Mouse (Mus musculus) forebrain, embryonic 10.5 days (tissue): ENCODE data around the gene Mfap2. TPM values are rescaled to one million over a fixed set of nuclear protein-coding genes. Genes with fewer than 3 reads are reported as not detected.

Source experiments
- DNase-seq: peaks from one replicate; pipeline ENCODE4 v3.0.0-alpha.2; 2017; ENCODE audit warnings: low spot score; ENCODE audit errors: extremely low spot score
- H3K27ac ChIP-seq: fragments of 300-500 bp; sonication (generic); 2 replicates; pipeline ENCODE4 v1.5.1; 2016; ENCODE audit warnings: mild to moderate bottlenecking
- H3K27me3 ChIP-seq: fragments of 300-500 bp; sonication (generic); 2 replicates; pipeline ENCODE4 v1.6.1; 2016; ENCODE audit warnings: mild to moderate bottlenecking; ENCODE audit not compliant: poor library complexity, severe bottlenecking
- H3K36me3 ChIP-seq: fragments of 300-500 bp; sonication (generic); replicated peaks from 2 replicates; pipeline ENCODE4 v1.6.1; 2016; ENCODE audit warnings: mild to moderate bottlenecking, moderate library complexity
- H3K4me1 ChIP-seq: fragments of 300-500 bp; sonication (generic); 2 replicates; pipeline ENCODE4 v1.6.1; 2016
- H3K4me3 ChIP-seq: fragments of 300-500 bp; sonication (generic); 2 replicates; pipeline ENCODE4 v1.5.1; 2016; ENCODE audit warnings: mild to moderate bottlenecking, moderate library complexity
- H3K9me3 ChIP-seq: fragments of 300-500 bp; sonication (generic); 2 replicates; pipeline ENCODE4 v1.6.1; 2016; ENCODE audit warnings: mild to moderate bottlenecking, moderate library complexity
- WGBS: fragments of 180-500 bp; shearing (Covaris S2); methylation state at CpG from one replicate; pipeline ENCODE4 v1.1.7; 2016; 5-methylcytosine and 5-hydroxymethylcytosine counted together
- polyA plus RNA-seq: library from polyadenylated mRNA; unstranded; fragments of >200 nt; fragmentation: Nextera tagmentation; extraction: Ambion mirVana; gene quantifications from 2 replicates; pipeline ENCODE4 v1.2.1, GENCODE M21; 2016

Gene Mfap2
- polyA plus RNA-seq, 1 experiment from 2014 or later: 265 TPM

DNA sequence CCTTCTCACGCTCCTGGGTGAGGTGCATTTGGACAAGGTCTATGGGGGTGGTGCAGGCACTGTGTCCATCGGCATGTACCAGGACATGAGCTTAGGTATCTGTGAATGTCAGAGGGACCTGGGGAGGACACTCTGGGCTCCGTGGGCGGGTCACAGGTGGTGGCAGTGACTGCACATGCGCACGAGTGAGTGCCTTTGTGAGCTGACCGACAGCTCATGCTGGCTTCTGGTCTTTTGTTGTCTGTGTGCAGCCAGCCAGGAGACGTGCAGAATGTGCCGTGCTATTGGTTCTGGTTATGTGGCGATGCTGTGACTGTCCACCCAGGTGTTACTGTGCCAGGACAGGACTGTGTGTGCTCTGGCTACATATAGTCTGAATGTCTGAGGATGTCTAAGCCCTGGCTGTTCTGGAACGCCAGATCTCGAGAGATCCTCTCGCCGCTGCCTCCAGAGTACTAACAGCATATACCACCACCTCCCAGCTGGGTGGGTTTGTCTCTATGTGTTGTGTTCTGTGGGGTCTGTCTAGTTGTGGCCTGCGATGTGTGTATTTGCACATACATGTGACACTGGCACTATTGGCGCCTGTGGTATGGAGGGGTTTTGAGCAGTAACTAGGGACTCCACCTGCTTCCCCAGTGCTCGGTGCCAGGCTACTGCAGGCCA, 38.7 kb downstream of the Mfap2 start:
- peaks cover 78% of the 10 kb centered on the region for H3K4me1 ChIP-seq
- H3K36me3 ChIP-seq: peaks cover 61% of the 10 kb centered on the region
- H3K9me3 ChIP-seq: no peaks in the 10 kb centered on the region

DNA sequence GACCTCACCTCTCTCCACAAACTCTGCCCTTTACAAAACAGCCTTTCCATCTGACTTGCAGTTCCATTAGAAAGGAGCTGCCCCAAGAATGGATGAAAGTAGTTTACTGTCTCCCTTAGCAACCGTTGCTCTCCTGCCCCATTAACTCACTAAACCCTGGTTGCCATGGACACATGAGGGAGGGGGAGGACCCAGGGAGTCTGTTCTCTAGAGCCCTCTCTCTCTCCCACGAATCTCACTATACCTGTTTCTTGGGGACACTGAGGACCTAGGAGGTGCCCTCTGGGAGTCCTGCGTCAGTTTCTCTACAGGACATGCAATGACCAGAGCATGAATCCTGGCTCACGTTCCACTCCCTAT, 39.2 kb downstream of the Mfap2 start:
- peak; percentile 86 for DNase-seq
- Histone ChIP-seq H3K36me3 (peaks cover 60% of the 10 kb centered on the region), H3K4me3 (peak overlapping the region; percentile 31), H3K4me1 (peaks cover 83% of the 10 kb centered on the region), H3K27ac (peak overlapping the region; percentile 90), H3K9me3 (no peaks in the 10 kb centered on the region), H3K27me3 (no peaks in the 10 kb centered on the region)
- WGBS: 28% methylated on average over 4 of the region's 4 CpGs

More for the DNA sequence above, 38.7 kb downstream of the Mfap2 start:
- whole genome bisulfite sequencing: 54% methylated on average over 17 of the region's 17 CpGs
- peak; percentile 42 for DNase-seq
- peak overlapping the region; percentile 31 for H3K4me3 ChIP-seq
- no peaks in the 10 kb centered on the region for H3K27me3 ChIP-seq
- H3K27ac ChIP-seq: peak overlapping the region; percentile 90

DNA sequence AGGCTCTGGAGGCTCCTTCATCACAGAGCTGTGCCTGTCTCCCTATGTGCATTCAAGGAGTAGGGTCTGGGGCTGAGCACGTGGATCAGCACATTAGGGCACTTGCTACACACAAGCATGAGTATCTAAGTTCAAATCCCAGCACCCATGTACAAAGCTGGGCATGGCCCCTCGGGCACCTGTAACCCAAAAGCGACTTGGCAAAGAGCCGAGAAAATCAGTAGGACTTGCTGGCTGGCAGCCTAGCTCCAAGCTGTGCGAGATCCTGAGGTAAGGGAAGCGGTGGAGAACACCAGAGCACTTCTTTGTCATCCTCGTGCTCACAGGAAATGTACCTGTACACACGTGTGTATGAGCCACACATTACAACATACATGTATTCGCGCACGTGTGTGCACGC, 42.2 kb downstream of the Mfap2 start:
- H3K36me3 ChIP-seq: peaks cover 66% of the 10 kb centered on the region
- 82% methylated on average over 12 of the region's 12 CpGs for WGBS
- peaks cover 81% of the 10 kb centered on the region for H3K4me1 ChIP-seq
- no peaks in the 10 kb centered on the region for H3K27me3 ChIP-seq
- H3K9me3 ChIP-seq: no peaks in the 10 kb centered on the region
- H3K27ac ChIP-seq: peak overlapping the region; percentile 85
- no peak for DNase-seq
- peak overlapping the region; percentile 35; the same call in 1 of the 2 replicates for H3K4me3 ChIP-seq

DNA sequence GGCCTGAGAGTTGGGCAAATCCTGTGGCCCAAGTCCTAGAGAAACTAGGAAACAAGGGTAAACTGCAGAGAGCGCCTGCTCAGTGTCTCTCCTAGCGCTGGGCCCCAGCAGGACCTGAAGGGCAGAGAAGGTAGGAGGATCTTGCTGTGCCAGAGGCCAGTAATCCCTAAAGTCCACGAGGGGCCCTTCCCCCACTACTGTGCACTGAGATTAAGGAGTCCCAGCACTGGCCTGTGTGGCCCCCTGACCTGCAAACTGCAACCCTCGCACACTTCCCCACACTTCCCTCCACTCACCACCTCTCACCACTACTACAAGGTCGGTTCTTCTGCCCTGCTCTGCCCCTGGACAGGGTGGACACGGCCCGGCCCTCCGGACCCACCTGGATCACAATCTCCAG, 42.9 kb downstream of the Mfap2 start:
- Histone ChIP-seq H3K36me3 (peaks cover 66% of the 10 kb centered on the region), H3K4me1 (peaks cover 74% of the 10 kb centered on the region), H3K27ac (peak overlapping the region; percentile 85), H3K9me3 (no peaks in the 10 kb centered on the region), H3K4me3 (peak overlapping the region; percentile 35), H3K27me3 (no peaks in the 10 kb centered on the region)
- WGBS: 23% methylated on average over 8 of the region's 8 CpGs
- no peak for DNase-seq

DNA sequence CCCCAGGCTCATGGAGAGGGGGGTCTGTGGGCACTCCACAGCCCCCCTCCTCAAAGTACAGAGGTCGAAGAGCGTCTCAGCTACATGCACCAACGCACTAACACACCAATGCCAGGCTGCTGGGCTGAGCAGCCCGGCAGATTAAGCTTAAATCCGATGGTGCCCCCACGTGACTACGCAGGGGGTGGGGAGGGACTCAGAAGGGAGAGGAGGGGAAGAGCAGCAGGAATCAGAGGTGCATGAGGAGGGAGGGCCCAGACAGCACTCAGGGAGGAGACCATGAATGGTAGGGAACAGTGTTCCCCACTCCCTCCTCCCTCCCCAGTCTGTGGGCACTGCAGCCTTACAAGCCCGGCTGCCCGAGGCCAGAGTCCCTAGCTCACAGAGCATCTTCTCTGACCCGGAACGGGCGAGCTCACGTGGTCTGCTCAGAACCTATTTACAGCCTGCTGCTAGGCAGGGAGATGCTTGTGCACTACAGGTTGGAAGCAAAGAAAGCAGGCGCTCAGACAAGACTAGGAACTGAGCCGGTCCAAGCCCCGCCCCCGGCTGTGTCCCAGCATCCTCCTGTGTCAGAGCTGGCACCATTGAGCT, 43.4 kb downstream of the Mfap2 start:
- peak overlapping the region; percentile 35 for H3K4me3 ChIP-seq
- 5% methylated on average over 17 of the region's 17 CpGs for WGBS
- H3K27me3 ChIP-seq: no peaks in the 10 kb centered on the region
- H3K9me3 ChIP-seq: no peaks in the 10 kb centered on the region
- peak; percentile 61 for DNase-seq
- peaks cover 63% of the 10 kb centered on the region for H3K36me3 ChIP-seq
- peaks cover 70% of the 10 kb centered on the region for H3K4me1 ChIP-seq
- H3K27ac ChIP-seq: peak overlapping the region; percentile 85

DNA sequence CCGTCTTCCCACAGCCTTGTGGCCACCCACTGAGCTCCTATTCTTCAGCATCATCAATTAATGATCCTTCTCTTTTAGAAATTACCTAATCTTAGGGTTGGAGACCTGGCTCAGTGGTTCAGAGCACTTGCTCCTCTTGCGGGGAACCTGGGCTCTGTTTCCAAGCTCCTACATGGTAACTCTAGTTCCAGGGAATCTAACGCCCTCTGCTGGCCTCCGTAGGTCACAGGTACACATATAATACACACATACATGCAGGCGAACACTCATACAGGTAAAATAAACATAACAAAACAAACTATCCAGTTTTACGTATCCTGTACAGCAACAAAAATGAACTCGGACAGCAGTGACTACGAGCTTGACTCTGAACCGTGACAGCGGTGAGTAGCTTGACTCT, 46.8 kb downstream of the Mfap2 start:
- Histone ChIP-seq H3K4me1 (peaks cover 68% of the 10 kb centered on the region), H3K9me3 (no peaks in the 10 kb centered on the region), H3K27ac (no peak overlapping the region), H3K27me3 (no peaks in the 10 kb centered on the region), H3K36me3 (peaks cover 51% of the 10 kb centered on the region), H3K4me3 (no peak overlapping the region)
- no peak for DNase-seq
- 92% methylated on average over 10 of the region's 10 CpGs for WGBS

DNA sequence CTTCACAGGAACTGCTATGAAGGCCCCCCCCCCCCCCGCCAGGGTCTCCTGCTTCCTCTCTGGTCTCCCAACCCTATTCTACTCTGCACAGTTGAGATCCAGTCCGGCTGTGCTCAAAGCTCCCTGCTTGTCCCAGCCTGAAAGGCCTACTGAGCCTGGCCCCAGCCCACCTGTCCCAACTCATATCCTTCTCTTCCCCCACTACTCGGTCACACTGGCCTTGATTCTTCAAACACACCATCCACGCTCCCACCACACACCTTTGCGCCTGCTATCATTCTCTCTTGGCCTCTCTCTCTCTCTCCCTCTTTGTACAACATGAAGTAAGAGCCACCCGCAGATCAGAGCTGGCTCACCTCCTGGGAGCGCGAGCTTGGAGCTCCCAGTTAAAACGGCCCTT, 48.6 kb downstream of the Mfap2 start:
- 89% methylated on average over 9 of the region's 9 CpGs for WGBS
- Histone ChIP-seq H3K27ac (peak overlapping the region; percentile 51), H3K27me3 (no peaks in the 10 kb centered on the region), H3K36me3 (peaks cover 42% of the 10 kb centered on the region), H3K4me1 (peaks cover 49% of the 10 kb centered on the region), H3K4me3 (peak overlapping the region; percentile 68; the same call in 1 of the 2 replicates), H3K9me3 (no peaks in the 10 kb centered on the region)
- no peak for DNase-seq

DNA sequence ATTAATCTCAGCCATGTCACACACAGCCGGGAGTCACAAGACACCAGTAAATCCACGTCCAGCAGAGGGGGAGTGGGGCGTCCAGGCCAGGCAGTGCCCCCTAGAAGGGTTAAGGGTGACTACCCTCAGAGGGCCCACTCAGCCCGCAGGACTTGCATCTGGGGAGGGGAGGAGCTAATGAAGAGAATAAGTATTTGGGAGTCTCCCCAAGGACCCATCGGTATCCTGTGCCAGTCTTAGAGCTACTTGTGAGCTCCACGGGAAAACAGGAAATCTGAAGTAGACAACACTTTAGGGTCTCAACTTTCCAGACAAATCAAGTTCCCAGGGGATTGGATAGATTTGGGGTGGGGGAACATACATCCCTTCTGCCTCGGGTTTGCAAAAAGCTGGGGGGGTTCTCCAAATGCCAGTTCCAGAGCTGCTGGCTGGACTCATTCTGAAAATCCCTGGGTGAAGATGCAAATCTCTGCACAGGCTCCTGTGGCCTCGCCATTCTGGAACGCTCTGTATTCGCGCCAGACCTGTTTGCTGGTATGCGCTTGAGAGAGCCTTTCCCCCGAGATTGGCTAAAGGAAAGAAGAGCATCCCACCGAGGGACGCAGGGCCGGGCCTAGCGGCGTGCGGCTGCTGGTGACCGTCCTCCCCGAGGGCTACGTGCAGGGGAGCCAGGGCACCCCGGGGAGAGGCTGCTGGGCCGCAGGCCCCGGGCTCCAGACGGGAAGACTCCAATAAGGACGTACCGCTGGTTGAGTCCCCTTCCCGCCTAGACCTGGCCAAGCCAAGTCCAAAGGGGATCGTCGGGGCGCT, 49.6 kb downstream of the Mfap2 start:
- peak; percentile 32 for DNase-seq
- H3K27me3 ChIP-seq: no peaks in the 10 kb centered on the region
- 3% methylated on average over 31 of the region's 32 CpGs for WGBS

DNA sequence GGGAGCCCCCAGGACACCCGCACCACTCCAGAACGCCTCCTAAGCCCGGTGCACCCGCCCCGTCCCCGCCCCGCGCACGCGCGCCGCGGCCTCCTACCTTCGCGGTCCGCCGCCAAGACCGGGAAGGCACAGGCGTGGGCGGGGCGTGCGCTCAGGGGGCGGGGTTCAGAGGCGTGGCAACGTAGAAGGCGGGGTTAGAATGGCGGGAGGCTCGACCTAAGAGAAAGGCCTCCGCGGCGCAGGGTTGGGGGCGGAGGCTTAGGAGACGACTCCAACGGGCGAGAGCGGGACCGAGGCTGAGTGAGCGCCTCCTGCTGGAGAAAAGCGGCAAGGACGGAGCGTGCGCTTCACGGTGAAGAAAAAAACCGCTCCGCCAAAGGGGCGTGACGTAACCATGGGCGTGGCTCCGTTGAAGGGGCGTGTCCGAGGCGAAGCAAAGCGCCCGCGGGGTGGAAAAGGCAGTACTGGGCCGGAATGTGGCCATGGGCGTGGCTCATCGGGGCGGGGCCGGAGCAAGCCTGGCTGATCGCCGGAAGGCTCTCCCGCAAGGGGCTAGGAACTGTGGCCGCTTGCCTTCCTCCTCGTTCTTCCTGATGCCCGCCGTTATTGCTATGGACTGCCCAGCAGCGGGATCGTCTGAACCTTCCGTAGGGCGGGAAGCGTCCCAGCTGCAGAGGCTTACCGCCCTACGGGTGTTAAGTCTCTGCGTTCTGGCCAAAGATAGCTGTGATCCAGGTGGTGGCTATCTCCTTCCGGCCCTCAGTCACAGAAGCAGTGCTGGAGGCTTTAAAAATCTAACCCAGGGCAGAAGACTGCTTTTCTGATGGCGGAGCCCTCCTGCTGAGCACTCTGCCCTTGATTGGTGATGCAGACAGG, 50.4 kb downstream of the Mfap2 start, which contains the start of gene Crocc:
Gene Crocc (minus strand): TSS at position 125 of the 876 bp plus-strand sequence.
- H3K4me3 ChIP-seq: peak within 1 kb of the TSS; percentile 68
- H3K36me3 ChIP-seq: peaks cover 28% of the 10 kb centered on the region
- H3K27me3 ChIP-seq: no peaks in the 10 kb centered on the region
- peaks cover 41% of the 10 kb centered on the region for H3K4me1 ChIP-seq
- H3K9me3 ChIP-seq: no peaks in the 10 kb centered on the region
- DNase-seq: peak; percentile 100
- under 1% methylated on average over 77 of the region's 77 CpGs for WGBS
- peak within 1 kb of the TSS; percentile 94 for H3K27ac ChIP-seq

More for the DNA sequence above, 49.6 kb downstream of the Mfap2 start:
- peak overlapping the region; percentile 94 for H3K27ac ChIP-seq
- H3K4me3 ChIP-seq: peak overlapping the region; percentile 68
- peaks cover 33% of the 10 kb centered on the region for H3K36me3 ChIP-seq
- no peaks in the 10 kb centered on the region for H3K9me3 ChIP-seq
- H3K4me1 ChIP-seq: peaks cover 39% of the 10 kb centered on the region

DNA sequence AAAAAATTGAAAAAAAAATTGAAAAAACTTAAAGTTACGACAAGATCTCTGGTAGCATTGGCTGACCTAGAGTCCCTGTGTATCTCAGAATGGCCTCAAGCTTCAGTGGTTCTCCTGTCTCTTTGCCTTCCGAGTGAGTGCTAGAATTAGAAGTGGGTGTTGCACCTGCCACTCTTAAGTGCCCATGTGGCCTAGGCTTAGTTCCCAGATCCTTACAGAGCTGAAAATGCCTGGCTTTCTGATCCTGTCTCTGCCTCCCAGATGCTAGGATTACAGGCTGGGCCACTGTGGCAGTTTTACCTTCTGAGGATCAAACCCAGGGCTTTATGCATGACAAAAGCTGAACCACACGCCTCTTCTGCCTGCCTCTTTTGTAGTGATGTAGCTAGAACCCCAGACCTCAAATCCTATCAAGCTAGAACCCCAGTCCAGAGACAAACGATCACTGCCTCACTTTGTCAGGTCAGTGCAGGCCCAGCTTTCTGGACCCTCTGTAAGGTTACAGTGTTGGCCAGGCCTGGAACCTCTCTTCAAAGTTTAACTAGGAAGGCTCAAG, 54.0 kb downstream of the Mfap2 start:
- H3K36me3 ChIP-seq: peaks cover 38% of the 10 kb centered on the region
- 82% methylated on average over 4 of the region's 4 CpGs for WGBS
- no peak overlapping the region for H3K4me3 ChIP-seq
- H3K9me3 ChIP-seq: no peaks in the 10 kb centered on the region
- no peaks in the 10 kb centered on the region for H3K27me3 ChIP-seq
- H3K27ac ChIP-seq: no peak overlapping the region
- no peak for DNase-seq
- peaks cover 26% of the 10 kb centered on the region for H3K4me1 ChIP-seq

DNA sequence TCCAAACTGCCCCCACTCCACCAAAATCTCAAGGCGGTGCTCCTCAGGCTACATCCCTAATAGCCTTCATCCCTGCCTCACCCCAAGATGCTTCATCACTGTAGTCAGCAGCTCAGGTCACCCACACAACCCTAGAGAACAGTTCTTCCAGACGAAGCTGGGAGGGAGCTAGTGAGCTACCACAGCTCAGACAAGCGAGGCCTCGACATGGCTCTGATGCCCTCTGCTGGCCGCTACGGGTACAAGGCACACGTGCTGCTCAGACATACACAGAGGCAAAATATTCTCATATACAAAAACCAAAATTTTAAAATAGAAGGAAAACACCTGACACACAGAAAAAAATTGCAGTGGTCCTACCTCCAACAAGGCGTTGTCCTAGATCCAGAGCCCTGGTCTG, 54.9 kb downstream of the Mfap2 start:
- H3K9me3 ChIP-seq: no peaks in the 10 kb centered on the region
- peaks cover 48% of the 10 kb centered on the region for H3K36me3 ChIP-seq
- WGBS: 4% methylated on average over 8 of the region's 8 CpGs
- H3K4me1 ChIP-seq: peaks cover 17% of the 10 kb centered on the region
- no peaks in the 10 kb centered on the region for H3K27me3 ChIP-seq
- no peak overlapping the region for H3K4me3 ChIP-seq
- DNase-seq: peak; percentile 85
- 0 out of 2 replicates have a peak overlapping the region, but pooled peaks have one; percentile 9 for H3K27ac ChIP-seq
